Mouse (Mus musculus) cerebellum, adult 2 months (tissue): Measurements from ENCODE around the gene Olfr395. TPM values are rescaled to one million over a fixed set of nuclear protein-coding genes. Genes with fewer than 3 reads are reported as not detected.
"Not testable (repeated sequence)": the region's sequence is repeated elsewhere in the genome, so short reads cannot be mapped to it uniquely, and the experiment has no call there.

Source experiments
- DNase-seq, 2 experiments: peaks; one replicate each; pipeline ENCODE4 v3.0.0; 2021
- H3K27ac ChIP-seq: fragments of 200-500 bp; 2 replicates; pipeline ENCODE4 v1.5.1; 2012; ENCODE audit warnings: low read length, control low read depth, inconsistent platforms; ENCODE audit not compliant: insufficient read depth
- H3K27me3 ChIP-seq: fragments of 200-500 bp; 2 replicates; pipeline ENCODE4 v1.6.1; 2012; ENCODE audit warnings: inconsistent platforms, mild to moderate bottlenecking, low read length, moderate library complexity; ENCODE audit not compliant: control insufficient read depth, insufficient read depth
- H3K4me1 ChIP-seq: fragments of 200-500 bp; 2 replicates; pipeline ENCODE4 v1.6.1; 2011; ENCODE audit warnings: low read length; ENCODE audit not compliant: control insufficient read depth, insufficient read depth
- H3K4me3 ChIP-seq: fragments of 200-500 bp; replicated peaks from 2 replicates; pipeline ENCODE3; 2011; ENCODE audit warnings: mild to moderate bottlenecking, low read depth, low read length, control low read depth; ENCODE audit not compliant: insufficient read depth
- CTCF ChIP-seq: fragments of 200-500 bp; IDR thresholded peaks from 2 replicates; pipeline ENCODE4 v1.5.1; 2011; ENCODE audit warnings: low read depth, mild to moderate bottlenecking, control low read depth, low read length, moderate library complexity, borderline replicate concordance; ENCODE audit not compliant: insufficient read depth
- POLR2A ChIP-seq: fragments of 200-500 bp; IDR thresholded peaks from 2 replicates; pipeline ENCODE4 v1.6.1; 2011; ENCODE audit warnings: low read length, control low read depth, borderline replicate concordance; ENCODE audit not compliant: insufficient read depth
- WGBS: fragments of 180-500 bp; shearing (Covaris S2); methylation state at CpG from one replicate; pipeline ENCODE4 v1.1.7; 2018; 5-methylcytosine and 5-hydroxymethylcytosine counted together
- polyA plus RNA-seq: library from polyadenylated mRNA; depleted of rRNA; stranded (reverse); fragments of >200 nt; gene quantifications from 2 replicates; pipeline ENCODE4 v1.2.3, GENCODE M21; 2012; rRNA removed

Olfr395 gene
- polyA plus RNA-seq, result not detected in 2 replicates

- not testable (repeated sequence) for H3K4me3 ChIP-seq, H3K27me3 ChIP-seq, H3K4me1 ChIP-seq, DNase-seq, H3K27ac ChIP-seq
- WGBS, result 73% methylated on average over 4 of the region's 4 CpGs
Observed at GRCm38 (mm10) chr11:73909199-73909598, at the start of gene Olfr395. Olfr395 (minus strand) TSS chr11:73909299.

- Histone ChIP-seq H3K4me3 (no peak within 1 kb of the TSS), H3K4me1 (no peaks in the 10 kb centered on the region), H3K27me3 (no peaks in the 10 kb centered on the region), H3K27ac (no peak within 1 kb of the TSS)
- TF ChIP-seq POLR2A, result no peak
- no peak for TF ChIP-seq CTCF
- DNase-seq, result no peak
Observed at GRCm38 (mm10) chr11:73936377-73936776, 27.3 kb upstream of the Olfr395 start, which contains the start of gene Olfr23. Olfr23 (plus strand) TSS chr11:73936677.

- DNase-seq, result no peak
- 74% methylated on average over 1 of the region's 1 CpGs for WGBS
- Histone ChIP-seq H3K27me3 (no peaks in the 10 kb centered on the region), H3K4me3 (no peak within 1 kb of the TSS), H3K27ac (no peak within 1 kb of the TSS), H3K4me1 (no peaks in the 10 kb centered on the region)
- TF ChIP-seq CTCF, result no peak
- no peak for TF ChIP-seq POLR2A
Observed at GRCm38 (mm10) chr11:73890671-73891070, 18.4 kb downstream of the Olfr395 start, which contains the start of gene Olfr394. Olfr394 (minus strand) TSS chr11:73890771.

Other genes with a start within 250 kb of the Olfr395 start
- not detected in 2 replicates for gene Zfp735, start 220.5 kb downstream of the Olfr395 start, polyA plus RNA-seq
- not detected in 2 replicates for gene Olfr389, start 128.6 kb downstream of the Olfr395 start, polyA plus RNA-seq
- not detected in 2 replicates for gene Olfr390, start 126.3 kb downstream of the Olfr395 start, polyA plus RNA-seq
- not detected in 2 replicates for gene Olfr391-ps, start 106.2 kb downstream of the Olfr395 start, polyA plus RNA-seq
- not detected in 2 replicates for gene Olfr392, start 92.2 kb downstream of the Olfr395 start, polyA plus RNA-seq
- not detected in 2 replicates for gene Olfr393, start 57.8 kb downstream of the Olfr395 start, polyA plus RNA-seq
- gene Olfr394, start 18.5 kb downstream of the Olfr395 start, polyA plus RNA-seq, result not detected in 2 replicates
- not detected in 2 replicates for gene Olfr23, start 27.4 kb upstream of the Olfr395 start, polyA plus RNA-seq
- not detected in 2 replicates for gene Olfr397, start 51.5 kb upstream of the Olfr395 start, polyA plus RNA-seq
- gene Olfr398, start 81.1 kb upstream of the Olfr395 start, polyA plus RNA-seq, result not detected in 2 replicates
- gene Olfr139, start 147.3 kb upstream of the Olfr395 start, polyA plus RNA-seq, result not detected in 2 replicates
- gene Olfr399, start 147.3 kb upstream of the Olfr395 start, polyA plus RNA-seq, result not detected in 2 replicates
- gene Zfp616, start 160.7 kb upstream of the Olfr395 start, polyA plus RNA-seq, result not detected in 2 replicates
- not detected in 2 replicates for gene Olfr401, start 204.4 kb upstream of the Olfr395 start, polyA plus RNA-seq
- gene Olfr402, start 244.2 kb upstream of the Olfr395 start, polyA plus RNA-seq, result not detected in 2 replicates